Mouse (Mus musculus): Measurements from ENCODE around the gene Tprkb. TPM values are rescaled to one million over a fixed set of nuclear protein-coding genes. Genes with fewer than 3 reads are reported as not detected.
"Not testable (repeated sequence)": the region's sequence is repeated elsewhere in the genome, so short reads cannot be mapped to it uniquely, and the experiment has no call there.

The Tprkb gene
- polyA plus RNA-seq, 1 experiment = 19.8 TPM

- H3K79me2 ChIP-seq (ENCODE audit: control insufficient read depth, insufficient read depth) = no peaks in the 10 kb centered on the region
- H3K27me3 ChIP-seq (ENCODE audit: control insufficient read depth, insufficient read depth, insufficient read length) = peaks cover 8% of the 10 kb centered on the region
- H3K4me3 ChIP-seq = no peak overlapping the region
- H3K36me3 ChIP-seq (ENCODE audit: control insufficient read depth, insufficient read depth) = no peaks in the 10 kb centered on the region
- H3ac ChIP-seq (ENCODE audit: control insufficient read depth, insufficient read length) = no peak overlapping the region
- H3K4me2 ChIP-seq (ENCODE audit: low read depth) = no peak overlapping the region
- TF ChIP-seq POLR2AphosphoS2 (IDR thresholded peaks at IDR 0.05; ENCODE audit: insufficient read length, low read depth) (no peak), TCF12 (IDR thresholded peaks at IDR 0.05; ENCODE audit: insufficient read depth, poor library complexity, severe bottlenecking) (no peak), USF1 (IDR thresholded peaks at IDR 0.05; ENCODE audit: low read depth) (no peak), SRF (IDR thresholded peaks at IDR 0.05; ENCODE audit: control insufficient read depth, insufficient read length, low read depth) (no peak), MYOG (IDR thresholded peaks at IDR 0.05; ENCODE audit: control insufficient read depth in 1 of 3, insufficient read depth in 1 of 3, insufficient read length in 2 of 3, low read depth in 2 of 3) (no peak), E2F4 (IDR thresholded peaks at IDR 0.05; ENCODE audit: insufficient read depth) (no peak), REST (IDR thresholded peaks at IDR 0.05; ENCODE audit: insufficient read depth, insufficient read length) (no peak), TCF3 (IDR thresholded peaks at IDR 0.05; ENCODE audit: insufficient read length, low read depth) (no peak), MAX (IDR thresholded peaks at IDR 0.05; ENCODE audit: low read depth) (no peak), CEBPB (IDR thresholded peaks at IDR 0.05; ENCODE audit: insufficient read depth, poor library complexity, severe bottlenecking) (no peak), POLR2A (IDR thresholded peaks at IDR 0.05; ENCODE audit: insufficient read length, low read depth) (no peak), MYOD1 (IDR thresholded peaks at IDR 0.05; ENCODE audit: control insufficient read depth in 1 of 3, insufficient read length in 2 of 3, low read depth in 2 of 3) (no peak)
These were observed 43.7 kb upstream of the Tprkb start for GRCm38 (mm10) chr6:85867726-85868690.

GRCm38 (mm10) chr6:85869006-85869405 is 42.7 kb upstream of the Tprkb start, which contains the start of gene Nat8f2:
TSS of gene Nat8f2 (minus strand) at chr6:85869158.
- not testable (repeated sequence) for H3K79me2 ChIP-seq (ENCODE audit: control insufficient read depth, insufficient read depth); H3K27me3 ChIP-seq (ENCODE audit: control insufficient read depth, insufficient read depth, insufficient read length); H3K4me2 ChIP-seq (ENCODE audit: low read depth); H3K36me3 ChIP-seq (ENCODE audit: control insufficient read depth, insufficient read depth); H3ac ChIP-seq (ENCODE audit: control insufficient read depth, insufficient read length); H3K4me3 ChIP-seq

GRCm38 (mm10) chr6:85883246-85883645 is 28.4 kb upstream of the Tprkb start:
- H3K36me3 ChIP-seq (ENCODE audit: control insufficient read depth, insufficient read depth); H3K79me2 ChIP-seq (ENCODE audit: control insufficient read depth, insufficient read depth); H3K4me2 ChIP-seq (ENCODE audit: low read depth); H3K27me3 ChIP-seq (ENCODE audit: control insufficient read depth, insufficient read depth, insufficient read length); H3ac ChIP-seq (ENCODE audit: control insufficient read depth, insufficient read length); H3K4me3 ChIP-seq: not testable (repeated sequence)

- Histone ChIP-seq H3ac (ENCODE audit: control insufficient read depth, insufficient read length) (no peak overlapping the region), H3K27me3 (ENCODE audit: control insufficient read depth, insufficient read depth, insufficient read length) (no peaks in the 10 kb centered on the region), H3K79me2 (ENCODE audit: control insufficient read depth, insufficient read depth) (no peaks in the 10 kb centered on the region), H3K36me3 (ENCODE audit: control insufficient read depth, insufficient read depth) (no peaks in the 10 kb centered on the region), H3K4me3 (no peak overlapping the region), H3K4me2 (ENCODE audit: low read depth) (no peak overlapping the region)
- TF ChIP-seq USF1 (IDR thresholded peaks at IDR 0.05; ENCODE audit: low read depth) (no peak), REST (IDR thresholded peaks at IDR 0.05; ENCODE audit: insufficient read depth, insufficient read length) (no peak), TCF3 (IDR thresholded peaks at IDR 0.05; ENCODE audit: insufficient read length, low read depth) (no peak), SRF (IDR thresholded peaks at IDR 0.05; ENCODE audit: control insufficient read depth, insufficient read length, low read depth) (no peak), MAX (IDR thresholded peaks at IDR 0.05; ENCODE audit: low read depth) (no peak), CEBPB (IDR thresholded peaks at IDR 0.05; ENCODE audit: insufficient read depth, poor library complexity, severe bottlenecking) (no peak), MYOG (IDR thresholded peaks at IDR 0.05; ENCODE audit: control insufficient read depth in 1 of 3, insufficient read depth in 1 of 3, insufficient read length in 2 of 3, low read depth in 2 of 3) (no peak)
These were observed 27.4 kb upstream of the Tprkb start for GRCm38 (mm10) chr6:85884311-85884710.

- Histone ChIP-seq H3K79me2 (ENCODE audit: control insufficient read depth, insufficient read depth) (no peaks in the 10 kb centered on the region), H3K36me3 (ENCODE audit: control insufficient read depth, insufficient read depth) (no peaks in the 10 kb centered on the region), H3ac (ENCODE audit: control insufficient read depth, insufficient read length) (no peak overlapping the region), H3K4me2 (ENCODE audit: low read depth) (no peak overlapping the region), H3K27me3 (ENCODE audit: control insufficient read depth, insufficient read depth, insufficient read length) (no peaks in the 10 kb centered on the region), H3K4me3 (no peak overlapping the region)
- no peak for TF ChIP-seq E2F4 (IDR thresholded peaks at IDR 0.05; ENCODE audit: insufficient read depth)
- TF ChIP-seq REST (IDR thresholded peaks at IDR 0.05; ENCODE audit: insufficient read depth, insufficient read length) = no peak
These were observed 22.7 kb upstream of the Tprkb start for GRCm38 (mm10) chr6:85888961-85889360.

- not testable (repeated sequence) for H3K4me2 ChIP-seq (ENCODE audit: low read depth); H3K27me3 ChIP-seq (ENCODE audit: control insufficient read depth, insufficient read depth, insufficient read length); H3K79me2 ChIP-seq (ENCODE audit: control insufficient read depth, insufficient read depth); H3K4me3 ChIP-seq; H3K36me3 ChIP-seq (ENCODE audit: control insufficient read depth, insufficient read depth); H3ac ChIP-seq (ENCODE audit: control insufficient read depth, insufficient read length)
These were observed 16.5 kb upstream of the Tprkb start for GRCm38 (mm10) chr6:85895061-85895648.

GRCm38 (mm10) chr6:85898596-85899475 is 12.8 kb upstream of the Tprkb start:
- H3K4me3 ChIP-seq; H3ac ChIP-seq (ENCODE audit: control insufficient read depth, insufficient read length); H3K36me3 ChIP-seq (ENCODE audit: control insufficient read depth, insufficient read depth); H3K79me2 ChIP-seq (ENCODE audit: control insufficient read depth, insufficient read depth); H3K4me2 ChIP-seq (ENCODE audit: low read depth): not testable (repeated sequence)
- H3K27me3 ChIP-seq (ENCODE audit: control insufficient read depth, insufficient read depth, insufficient read length) = peaks cover 11% of the 10 kb centered on the region
